Mouse (Mus musculus): ENCODE data around the gene Pitx3. TPM values are rescaled to one million over a fixed set of nuclear protein-coding genes. Genes with fewer than 3 reads are reported as not detected.
"Not testable (repeated sequence)": the region's sequence is repeated elsewhere in the genome, so short reads cannot be mapped to it uniquely, and the experiment has no call there.

The Pitx3 gene
- polyA plus RNA-seq, 1 experiment from 2014 or later, result not detected

GRCm38 (mm10) chr19:46135297-46135696 lies 12.8 kb downstream of the Pitx3 start:
- H3K27me3 ChIP-seq (replicated peaks; ENCODE audit: control insufficient read depth, insufficient read depth, low read length), result peaks cover 75% of the 10 kb centered on the region
- H3K27ac ChIP-seq (ENCODE audit: low read depth, low read length), result no peak overlapping the region
- peaks cover 10% of the 10 kb centered on the region; the same call in 1 of the 2 replicates for H3K4me1 ChIP-seq (replicated peaks; ENCODE audit: control insufficient read depth, insufficient read depth, low read length)
- peak overlapping the region; percentile 99 for H3K4me2 ChIP-seq (replicated peaks; ENCODE audit: low read depth)
- no peaks in the 10 kb centered on the region for H3K9me3 ChIP-seq (ENCODE audit: control insufficient read depth)
- H3K36me3 ChIP-seq (ENCODE audit: control insufficient read depth, insufficient read depth), result no peaks in the 10 kb centered on the region
- under 1% methylated on average over 12 of the region's 12 CpGs for WGBS
- H3K4me3 ChIP-seq (ENCODE audit: low read depth, low read length), result peak overlapping the region; percentile 51
- ATAC-seq, result 0 out of 2 replicates have a peak, but pooled peaks have one; percentile 9
- peak overlapping the region; percentile 46; the same call in 1 of the 2 replicates for H3K9ac ChIP-seq (ENCODE audit: low read depth, low read length)
- TF ChIP-seq CTCF (IDR thresholded peaks at IDR 0.05; ENCODE audit: low read depth), result peak; percentile 99

- no peak for TF ChIP-seq CTCF (IDR thresholded peaks at IDR 0.05; ENCODE audit: low read depth)
- H3K27me3 ChIP-seq (replicated peaks; ENCODE audit: control insufficient read depth, insufficient read depth, low read length), result peaks cover 66% of the 10 kb centered on the region
- H3K4me3 ChIP-seq (ENCODE audit: low read depth, low read length), result no peak overlapping the region
- no peaks in the 10 kb centered on the region for H3K9me3 ChIP-seq (ENCODE audit: control insufficient read depth)
- 51% methylated on average over 6 of the region's 6 CpGs for WGBS
- no peak overlapping the region for H3K9ac ChIP-seq (ENCODE audit: low read depth, low read length)
- no peak overlapping the region for H3K4me2 ChIP-seq (replicated peaks; ENCODE audit: low read depth)
- no peak for ATAC-seq
- no peak overlapping the region for H3K27ac ChIP-seq (ENCODE audit: low read depth, low read length)
- H3K4me1 ChIP-seq (replicated peaks; ENCODE audit: control insufficient read depth, insufficient read depth, low read length), result peaks cover 10% of the 10 kb centered on the region; the same call in 1 of the 2 replicates
- no peaks in the 10 kb centered on the region for H3K36me3 ChIP-seq (ENCODE audit: control insufficient read depth, insufficient read depth)
Measured at GRCm38 (mm10) chr19:46132577-46132976, 15.5 kb downstream of the Pitx3 start.

- WGBS, result 3% methylated on average over 31 of the region's 31 CpGs
- H3K27me3 ChIP-seq (replicated peaks; ENCODE audit: control insufficient read depth, insufficient read depth, low read length), result peaks cover 59% of the 10 kb centered on the region
- H3K36me3 ChIP-seq (ENCODE audit: control insufficient read depth, insufficient read depth), result no peaks in the 10 kb centered on the region
- TF ChIP-seq CTCF (IDR thresholded peaks at IDR 0.05; ENCODE audit: low read depth), result no peak
- no peak for ATAC-seq
- H3K27ac ChIP-seq (ENCODE audit: low read depth, low read length), result no peak within 1 kb of the TSS
- H3K4me1 ChIP-seq (replicated peaks; ENCODE audit: control insufficient read depth, insufficient read depth, low read length), result peaks cover 8% of the 10 kb centered on the region; the same call in 1 of the 2 replicates
- H3K9me3 ChIP-seq (ENCODE audit: control insufficient read depth), result no peaks in the 10 kb centered on the region
- H3K9ac ChIP-seq (ENCODE audit: low read depth, low read length), result 0 out of 2 replicates have a peak within 1 kb of the TSS, but pooled peaks have one; percentile 3
- peak within 1 kb of the TSS; percentile 26 for H3K4me3 ChIP-seq (ENCODE audit: low read depth, low read length)
- H3K4me2 ChIP-seq (replicated peaks; ENCODE audit: low read depth), result peak within 1 kb of the TSS; percentile 59
Measured at GRCm38 (mm10) chr19:46131694-46132525, 16.2 kb downstream of the Pitx3 start, which contains the start of gene Elovl3. Elovl3 (plus strand) TSS chr19:46131897.

DNA sequence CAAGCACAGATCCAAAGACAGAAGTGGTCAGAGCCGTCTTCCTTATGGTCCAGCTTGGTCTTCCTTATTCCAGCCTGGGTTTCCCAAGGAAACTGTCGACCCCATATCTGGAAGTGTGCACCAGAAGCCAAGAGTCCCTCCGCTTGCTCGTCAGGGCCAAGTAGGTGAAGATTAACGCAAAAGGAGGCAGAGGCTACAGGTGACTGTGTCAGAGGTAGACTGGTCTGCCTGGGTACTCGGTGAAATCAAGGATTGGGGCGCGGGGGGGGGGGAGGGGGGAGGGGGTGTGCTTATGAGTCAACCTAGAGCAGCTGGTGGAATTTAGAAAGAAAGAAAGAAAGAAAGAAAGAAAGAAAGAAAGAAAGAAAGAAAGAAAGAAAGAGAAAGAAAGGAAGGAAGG lies 16.8 kb downstream of the Pitx3 start:
- TF ChIP-seq CTCF (IDR thresholded peaks at IDR 0.05; ENCODE audit: low read depth), result no peak
- no peak overlapping the region for H3K9ac ChIP-seq (ENCODE audit: low read depth, low read length)
- peaks cover 2% of the 10 kb centered on the region; the same call in 1 of the 2 replicates for H3K4me1 ChIP-seq (replicated peaks; ENCODE audit: control insufficient read depth, insufficient read depth, low read length)
- peak overlapping the region; percentile 59 for H3K4me2 ChIP-seq (replicated peaks; ENCODE audit: low read depth)
- ATAC-seq, result no peak
- peak overlapping the region; percentile 26 for H3K4me3 ChIP-seq (ENCODE audit: low read depth, low read length)
- H3K9me3 ChIP-seq (ENCODE audit: control insufficient read depth), result no peaks in the 10 kb centered on the region
- H3K27me3 ChIP-seq (replicated peaks; ENCODE audit: control insufficient read depth, insufficient read depth, low read length), result peaks cover 54% of the 10 kb centered on the region
- WGBS, result 4% methylated on average over 6 of the region's 8 CpGs
- no peak overlapping the region for H3K27ac ChIP-seq (ENCODE audit: low read depth, low read length)
- H3K36me3 ChIP-seq (ENCODE audit: control insufficient read depth, insufficient read depth), result no peaks in the 10 kb centered on the region

- not testable (repeated sequence) for H3K4me2 ChIP-seq (replicated peaks; ENCODE audit: low read depth); H3K9me3 ChIP-seq (ENCODE audit: control insufficient read depth); H3K9ac ChIP-seq (ENCODE audit: low read depth, low read length); H3K4me3 ChIP-seq (ENCODE audit: low read depth, low read length); H3K36me3 ChIP-seq (ENCODE audit: control insufficient read depth, insufficient read depth); H3K4me1 ChIP-seq (replicated peaks; ENCODE audit: control insufficient read depth, insufficient read depth, low read length); ATAC-seq; H3K27ac ChIP-seq (ENCODE audit: low read depth, low read length)
- 81% methylated on average over 5 of the region's 6 CpGs for WGBS
- H3K27me3 ChIP-seq (replicated peaks; ENCODE audit: control insufficient read depth, insufficient read depth, low read length), result peaks cover 41% of the 10 kb centered on the region
Measured at GRCm38 (mm10) chr19:46129737-46130136, 18.4 kb downstream of the Pitx3 start.

GRCm38 (mm10) chr19:46126301-46126700 lies 21.8 kb downstream of the Pitx3 start:
- Histone ChIP-seq H3K27me3 (replicated peaks; ENCODE audit: control insufficient read depth, insufficient read depth, low read length) (peaks cover 13% of the 10 kb centered on the region; the same call in 1 of the 2 replicates), H3K9ac (ENCODE audit: low read depth, low read length) (no peak overlapping the region), H3K4me1 (replicated peaks; ENCODE audit: control insufficient read depth, insufficient read depth, low read length) (no peaks in the 10 kb centered on the region), H3K4me3 (ENCODE audit: low read depth, low read length) (no peak overlapping the region), H3K36me3 (ENCODE audit: control insufficient read depth, insufficient read depth) (no peaks in the 10 kb centered on the region), H3K9me3 (ENCODE audit: control insufficient read depth) (no peaks in the 10 kb centered on the region), H3K27ac (ENCODE audit: low read depth, low read length) (no peak overlapping the region), H3K4me2 (replicated peaks; ENCODE audit: low read depth) (no peak overlapping the region)
- no peak for TF ChIP-seq CTCF (IDR thresholded peaks at IDR 0.05; ENCODE audit: low read depth)
- no peak for ATAC-seq
- 90% methylated on average over 4 of the region's 4 CpGs for WGBS

Measured in intestine, postnatal 0 days (tissue).